Mouse (Mus musculus): Measurements from ENCODE around the gene Tnni3k.

GRCm38 (mm10) chr3:155001056-155001455 lies 54.2 kb downstream of the Tnni3k start:
- TF ChIP-seq CTCF (IDR thresholded peaks at IDR 0.05; ENCODE audit: low read depth, low read length) (no peak), GATA1 (IDR thresholded peaks at IDR 0.05; ENCODE audit: borderline replicate concordance, low read length) (no peak)

All from G1E (cell line).